Mouse (Mus musculus) embryonic fibroblast, embryonic 13.5 days (primary cell): ENCODE measurements around the gene Cebpa.

Experiments
- CTCF ChIP-seq: IDR thresholded peaks from 2 replicates; pipeline ENCODE4 v1.5.1; 2011; ENCODE audit warnings: mild to moderate bottlenecking, control low read depth, low read length, moderate library complexity, borderline replicate concordance; ENCODE audit not compliant: insufficient read depth
- POLR2A ChIP-seq: IDR thresholded peaks from 2 replicates; pipeline ENCODE4 v1.6.1; 2011; ENCODE audit warnings: low read depth, mild to moderate bottlenecking, control low read depth, low read length, moderate library complexity

DNA sequence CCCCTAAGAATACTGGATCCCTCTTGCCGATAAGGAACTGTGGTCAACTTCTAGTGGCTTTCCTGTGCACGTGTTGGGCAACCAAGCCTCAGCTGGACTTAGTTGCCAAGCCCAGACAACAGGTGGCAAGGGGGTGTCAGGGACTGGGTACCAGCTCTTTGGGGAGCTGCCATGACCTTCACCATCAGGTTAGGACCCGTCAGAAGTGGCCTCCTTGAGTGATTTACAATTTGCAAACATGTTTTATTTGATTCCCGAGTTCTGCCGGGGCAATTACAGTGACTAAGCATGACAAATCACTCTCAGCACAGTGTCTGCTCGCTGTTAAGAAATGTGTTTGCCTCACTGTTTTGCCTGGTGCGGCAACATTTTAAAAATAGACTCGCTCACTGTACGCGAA lies 7.9 kb downstream of the Cebpa start:
- no peak for TF ChIP-seq CTCF
- no peak for TF ChIP-seq POLR2A
